Mouse (Mus musculus): Measurements from ENCODE around the gene Tmem231. TPM values are rescaled to one million over a fixed set of nuclear protein-coding genes. Genes with fewer than 3 reads are reported as not detected.

The Tmem231 gene
- total RNA-seq, 2 experiments from 2014 or later = 0.90 to 1.1 TPM

Other genes with a start within 250 kb of the Tmem231 start
- not detected for gene Ctrb1, start 242.9 kb downstream of the Tmem231 start, total RNA-seq (2021)
- gene Bcar1, start 190.1 kb downstream of the Tmem231 start, total RNA-seq (2021) = 1 to 10 TPM; 8.7 to 9.7 TPM
- gene Cfdp1, start 79.6 kb downstream of the Tmem231 start, total RNA-seq (2021) = 10 to 100 TPM; 18.1 to 21.4 TPM
- gene Tmem170, start 57.1 kb downstream of the Tmem231 start, total RNA-seq (2021) = 1 to 10 TPM; 1.5 to 1.6 TPM
- gene Chst5, start 23.4 kb downstream of the Tmem231 start, total RNA-seq (2021) = under 1 TPM in 1 of 2 experiments, not detected in 1; 0.11 TPM
- 100 to 1,000 TPM; 105 to 106 TPM for gene Gabarapl2, start 6.8 kb upstream of the Tmem231 start, total RNA-seq (2021)
- gene Adat1, start 58.4 kb upstream of the Tmem231 start, total RNA-seq (2021) = 1 to 10 TPM; 1.3 to 2.4 TPM
- 100 to 1,000 TPM; 102 to 112 TPM for gene Kars, start 77.4 kb upstream of the Tmem231 start, total RNA-seq (2021)
- gene Terf2ip, start 77.5 kb upstream of the Tmem231 start, total RNA-seq (2021) = 1 to 10 TPM; 7.5 to 7.7 TPM
- gene Gm6793, start 81.2 kb upstream of the Tmem231 start, total RNA-seq (2021) = not detected